Mouse (Mus musculus) intestine, embryonic 14.5 days (tissue): Measurements from ENCODE around the gene Gm11127. TPM values are rescaled to one million over a fixed set of nuclear protein-coding genes. Genes with fewer than 3 reads are reported as not detected.
"Not testable (repeated sequence)": the region's sequence is repeated elsewhere in the genome, so short reads cannot be mapped to it uniquely, and the experiment has no call there.

Experiments
- ATAC-seq: fragments of 200-750 bp; cut with Nextera tagmentation; replicated peaks from 2 replicates; pipeline ENCODE4 v1.8.0; 2017; ENCODE audit warnings: low read depth, moderate number of reproducible peaks, moderate TSS enrichment, moderate library complexity; ENCODE audit not compliant: low FRiP score, low TSS enrichment
- DNase-seq: peaks from one replicate; pipeline ENCODE4 v3.0.0-alpha.2; 2018; ENCODE audit warnings: low spot score
- H3K27ac ChIP-seq: fragments of 300-500 bp; sonication (generic); 2 replicates; pipeline ENCODE4 v1.5.1; 2014; ENCODE audit warnings: low read depth, mild to moderate bottlenecking, control low read depth
- H3K27me3 ChIP-seq: fragments of 300-500 bp; sonication (generic); replicated peaks from 2 replicates; pipeline ENCODE4 v1.6.1; 2014; ENCODE audit warnings: low read length, control low read depth; ENCODE audit not compliant: control insufficient read depth, insufficient read depth
- H3K36me3 ChIP-seq: fragments of 300-500 bp; sonication (generic); 2 replicates; pipeline ENCODE4 v1.6.1; 2014; ENCODE audit warnings: low read length, control low read depth; ENCODE audit not compliant: control insufficient read depth, insufficient read depth
- H3K4me1 ChIP-seq: fragments of 300-500 bp; sonication (generic); replicated peaks from 2 replicates; pipeline ENCODE4 v1.6.1; 2014; ENCODE audit warnings: low read length, control low read depth, mixed read lengths; ENCODE audit not compliant: control insufficient read depth, insufficient read depth
- H3K4me2 ChIP-seq: fragments of 300-500 bp; sonication (generic); 2 replicates; pipeline ENCODE4 v1.6.1; 2014; ENCODE audit warnings: low read length
- H3K4me3 ChIP-seq: fragments of 300-500 bp; sonication (generic); 2 replicates; pipeline ENCODE4 v1.5.1; 2014; ENCODE audit warnings: low read depth, low read length, control low read depth, mixed read lengths
- H3K9ac ChIP-seq: fragments of 300-500 bp; sonication (generic); 2 replicates; pipeline ENCODE4 v1.6.1; 2014; ENCODE audit warnings: mild to moderate bottlenecking, low read length
- H3K9me3 ChIP-seq: fragments of 300-500 bp; sonication (generic); 2 replicates; pipeline ENCODE4 v1.6.1; 2016; ENCODE audit warnings: low read length, control low read depth; ENCODE audit not compliant: control insufficient read depth
- WGBS: fragments of 180-500 bp; shearing (Covaris S2); extraction: QIAGEN DNeasy Blood & Tissue Kit; methylation state at CpG from one replicate; pipeline ENCODE4 v1.1.7; 2014; 5-methylcytosine and 5-hydroxymethylcytosine counted together
- polyA plus RNA-seq: library from polyadenylated mRNA; unstranded; fragments of >200 nt; fragmentation: Nextera tagmentation; extraction: Ambion mirVana; gene quantifications from 2 replicates; pipeline ENCODE4 v1.2.1, GENCODE M21; 2014

Gene Gm11127
- polyA plus RNA-seq, 1 experiment from 2014 or later, result not detected

DNA sequence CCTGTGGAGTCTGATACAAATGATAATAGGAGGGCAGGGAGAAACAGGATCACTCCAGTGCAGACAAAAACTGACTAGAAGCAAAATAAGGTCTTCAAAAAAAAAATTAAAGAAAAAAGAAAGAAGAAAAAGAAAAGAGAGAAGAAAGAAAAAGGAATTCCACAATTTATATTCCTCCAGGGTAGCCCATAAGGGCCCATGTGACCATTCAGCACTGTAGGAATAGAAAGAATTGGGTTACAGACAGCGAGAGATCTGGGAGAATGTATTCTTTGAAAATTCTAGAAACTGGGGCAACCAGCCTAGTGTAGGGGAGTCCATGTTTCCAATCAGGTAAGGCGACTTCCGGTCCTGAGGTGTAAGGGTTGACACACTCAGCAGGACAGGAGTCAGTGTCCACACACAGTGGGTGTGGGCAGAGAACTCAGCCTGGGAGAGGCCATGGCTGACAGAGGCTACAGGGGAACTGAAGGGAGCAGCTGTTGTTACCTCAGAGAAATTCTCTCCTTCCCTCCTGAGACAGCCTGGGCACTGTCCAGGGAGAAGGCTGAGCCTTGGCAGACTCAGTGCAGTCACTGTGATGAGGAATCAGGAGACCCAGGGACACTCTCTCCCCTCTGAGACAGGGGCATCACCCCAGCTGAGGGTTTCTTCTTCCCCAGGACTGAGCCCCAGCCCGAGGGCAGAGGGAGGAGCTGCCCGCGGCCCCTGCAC lies 24.5 kb upstream of the Gm11127 start:
- ATAC-seq, result not testable (repeated sequence)
- DNase-seq, result peak; percentile 51
- 68% methylated on average over 3 of the region's 6 CpGs for WGBS

DNA sequence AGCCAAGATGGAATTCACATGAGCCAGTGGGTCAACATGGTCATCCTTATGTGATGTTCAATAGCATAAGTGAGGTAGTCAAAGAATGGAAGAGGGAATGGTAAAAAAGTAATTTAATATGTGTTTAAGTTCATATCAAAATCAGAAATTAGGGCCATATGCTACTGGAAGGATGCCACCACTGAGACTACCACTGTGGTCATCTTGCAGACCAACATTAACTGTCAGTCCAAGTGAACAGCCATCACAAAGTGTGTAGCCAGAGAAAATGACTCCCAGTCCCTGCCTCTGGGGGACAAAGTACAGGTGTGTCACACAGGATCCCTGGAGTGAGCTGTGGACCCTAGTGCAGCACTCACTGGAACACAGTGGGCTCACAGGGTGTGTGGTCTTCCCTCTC lies 23.7 kb upstream of the Gm11127 start:
- not testable (repeated sequence) for H3K4me1 ChIP-seq, H3K4me3 ChIP-seq, H3K36me3 ChIP-seq, H3K4me2 ChIP-seq, H3K9ac ChIP-seq, H3K9me3 ChIP-seq, H3K27ac ChIP-seq, ATAC-seq
- H3K27me3 ChIP-seq, result peaks cover 16% of the 10 kb centered on the region
- peak; percentile 32 for DNase-seq

More for the DNA sequence above, 24.5 kb upstream of the Gm11127 start:
- H3K27ac ChIP-seq, H3K36me3 ChIP-seq, H3K4me1 ChIP-seq, H3K9me3 ChIP-seq, H3K9ac ChIP-seq: not testable (repeated sequence)
- H3K27me3 ChIP-seq, result peaks cover 16% of the 10 kb centered on the region
- peak overlapping the region; percentile 51 for H3K4me3 ChIP-seq
- H3K4me2 ChIP-seq, result peak overlapping the region; percentile 93

DNA sequence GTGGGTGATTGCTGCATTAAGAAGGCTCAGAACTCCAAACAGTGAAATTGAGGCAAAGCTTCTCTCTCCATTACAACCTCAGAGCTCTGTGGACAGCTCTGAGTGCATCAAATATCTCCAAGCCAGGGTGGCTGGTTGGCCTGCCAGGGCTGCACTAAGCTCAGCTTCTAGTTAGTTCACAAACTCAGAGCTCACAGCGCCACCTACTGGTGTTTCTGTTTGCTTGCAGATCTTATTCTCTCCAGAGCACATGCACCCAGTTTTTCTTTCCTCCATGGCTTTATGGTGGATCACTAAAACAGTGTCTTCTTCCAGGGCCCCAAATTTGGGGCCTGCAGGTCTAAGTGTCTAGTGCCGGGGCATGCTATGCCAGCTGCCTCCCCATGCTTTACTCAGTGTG lies 2.7 kb upstream of the Gm11127 start:
- Histone ChIP-seq H3K4me3 (no peak overlapping the region), H3K27ac (no peak overlapping the region), H3K4me1 (no peaks in the 10 kb centered on the region), H3K9me3 (no peaks in the 10 kb centered on the region), H3K9ac (no peak overlapping the region), H3K4me2 (no peak overlapping the region), H3K27me3 (no peaks in the 10 kb centered on the region), H3K36me3 (no peaks in the 10 kb centered on the region)
- 24% methylated on average over 2 of the region's 2 CpGs for WGBS
- peak; percentile 82 for DNase-seq
- ATAC-seq, result no peak

DNA sequence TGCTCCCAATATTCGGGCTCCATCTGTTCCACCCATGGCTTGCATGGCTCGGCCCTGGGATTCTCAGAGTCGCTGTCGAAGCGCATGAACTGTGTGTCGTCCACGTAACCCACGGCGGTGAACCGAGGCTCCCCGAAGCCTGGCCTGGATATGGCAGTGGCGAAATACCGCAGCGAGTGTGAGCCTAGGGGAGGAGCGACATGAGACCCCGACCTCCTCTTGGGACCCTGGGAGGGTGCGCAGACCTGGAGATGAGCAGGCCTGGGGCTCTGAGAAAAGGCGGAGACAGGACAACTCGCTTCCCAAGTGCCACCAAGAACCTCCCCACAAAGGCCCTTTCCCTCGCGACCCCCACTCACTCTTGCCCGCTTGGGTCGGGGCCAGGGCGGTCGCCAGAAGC lies 244 bp downstream of the Gm11127 start:
- not testable (repeated sequence) for H3K4me1 ChIP-seq, DNase-seq, H3K9me3 ChIP-seq, H3K4me2 ChIP-seq, H3K27ac ChIP-seq, H3K9ac ChIP-seq, H3K36me3 ChIP-seq, H3K27me3 ChIP-seq, H3K4me3 ChIP-seq, ATAC-seq
- WGBS, result 86% methylated on average over 23 of the region's 25 CpGs

DNA sequence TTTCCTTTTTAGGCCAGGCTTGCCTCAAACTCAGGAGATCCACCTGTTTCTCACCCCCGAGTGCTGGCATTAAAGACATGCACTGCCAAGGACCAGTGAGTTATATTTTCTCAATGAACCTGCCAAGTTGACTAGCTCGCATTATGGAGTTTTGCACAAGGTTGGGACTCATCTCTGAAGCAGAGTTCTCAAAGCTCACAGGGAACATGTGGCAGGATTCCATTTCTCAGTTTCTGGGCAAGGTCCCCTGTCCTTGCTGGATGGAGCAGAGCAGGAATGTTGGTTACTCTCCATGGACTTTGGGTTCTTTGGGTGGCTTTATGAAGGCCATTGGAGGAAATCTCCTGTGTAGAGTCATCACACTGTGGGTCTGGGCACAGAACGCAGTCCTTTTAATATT lies 14.9 kb downstream of the Gm11127 start:
- ATAC-seq (no peak), DNase-seq (no peak)
- no peaks in the 10 kb centered on the region for H3K27me3 ChIP-seq
- H3K4me1 ChIP-seq, result no peaks in the 10 kb centered on the region
- peak overlapping the region; percentile 61 for H3K4me2 ChIP-seq
- H3K4me3 ChIP-seq, result peak overlapping the region; percentile 38
- no peaks in the 10 kb centered on the region for H3K36me3 ChIP-seq
- WGBS, result 85% methylated on average over 3 of the region's 3 CpGs
- H3K27ac ChIP-seq, result no peak overlapping the region
- H3K9ac ChIP-seq, result no peak overlapping the region
- no peaks in the 10 kb centered on the region for H3K9me3 ChIP-seq

DNA sequence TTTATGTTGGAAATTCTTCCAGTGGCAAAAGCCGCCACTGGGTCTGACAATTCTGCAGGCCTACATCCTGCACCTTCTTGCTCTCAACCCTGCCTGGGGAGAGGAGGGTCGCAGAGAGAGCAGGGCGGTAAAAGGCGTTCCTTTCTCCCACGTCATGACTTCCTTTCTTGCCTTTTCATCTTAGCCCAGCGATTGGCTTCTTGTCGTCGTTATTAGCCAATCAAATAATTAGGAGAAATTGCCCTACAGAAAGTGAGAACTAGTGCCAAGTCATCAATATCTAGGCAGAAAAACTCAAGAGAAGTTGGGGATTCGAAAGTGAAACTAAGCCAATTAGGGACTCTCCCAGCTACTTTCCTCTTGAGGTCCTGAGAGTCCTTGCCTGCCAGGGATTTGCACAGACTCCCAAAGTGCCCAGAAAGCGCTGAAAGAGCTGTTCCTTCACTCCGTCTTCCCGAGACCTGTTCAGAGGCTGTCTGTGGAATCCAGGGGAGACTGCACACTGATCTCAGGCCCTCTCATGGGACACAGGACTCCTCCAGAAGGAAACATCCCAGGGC lies 15.5 kb downstream of the Gm11127 start, which contains the start of the genes H2-T22 and Gm6034:
Gene H2-T22 (minus strand): TSS at position 138 of the 560 bp plus-strand sequence.
Gene Gm6034 (plus strand): TSS at position 352 of the 560 bp plus-strand sequence.
- peak; percentile 96 for ATAC-seq
- H3K9ac ChIP-seq, result peak within 1 kb of the TSS; percentile 29
- WGBS, result 2% methylated on average over 12 of the region's 12 CpGs

DNA sequence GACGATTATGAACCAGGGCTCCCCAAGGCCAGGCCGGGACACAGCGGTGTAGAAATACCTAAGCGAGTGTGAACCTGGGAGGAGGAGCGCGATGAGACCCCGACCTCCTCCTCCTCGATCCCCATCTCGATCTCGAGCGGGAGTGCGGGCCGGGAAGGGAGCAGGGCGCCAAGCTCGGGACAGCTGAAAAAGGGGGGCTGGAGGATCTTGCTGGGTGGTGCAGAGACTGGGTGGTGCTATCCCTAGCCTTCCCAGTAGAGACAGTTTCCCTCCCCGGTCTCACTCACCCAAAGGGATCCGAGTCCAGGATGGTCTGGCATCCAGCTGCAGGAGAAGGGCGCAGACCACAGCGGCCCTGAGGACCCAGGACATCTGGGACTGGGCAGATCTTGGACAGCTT lies 16.1 kb downstream of the Gm11127 start:
- not testable (repeated sequence) for H3K4me1 ChIP-seq, H3K27me3 ChIP-seq, H3K36me3 ChIP-seq, H3K27ac ChIP-seq, H3K9me3 ChIP-seq
- Histone ChIP-seq H3K4me2 (peak overlapping the region; percentile 61), H3K4me3 (peak overlapping the region; percentile 38), H3K9ac (peak overlapping the region; percentile 29)
- ATAC-seq (peak; percentile 82), DNase-seq (peak; percentile 59)
- WGBS, result under 1% methylated on average over 18 of the region's 19 CpGs

More for the DNA sequence above, 15.5 kb downstream of the Gm11127 start, which contains the start of the genes H2-T22 and Gm6034:
- H3K27ac ChIP-seq, H3K4me1 ChIP-seq, H3K27me3 ChIP-seq, H3K9me3 ChIP-seq, H3K36me3 ChIP-seq: not testable (repeated sequence)
- Histone ChIP-seq H3K4me2 (peak within 1 kb of the TSS; percentile 61), H3K4me3 (peak within 1 kb of the TSS; percentile 38)
- DNase-seq, result peak; percentile 81

DNA sequence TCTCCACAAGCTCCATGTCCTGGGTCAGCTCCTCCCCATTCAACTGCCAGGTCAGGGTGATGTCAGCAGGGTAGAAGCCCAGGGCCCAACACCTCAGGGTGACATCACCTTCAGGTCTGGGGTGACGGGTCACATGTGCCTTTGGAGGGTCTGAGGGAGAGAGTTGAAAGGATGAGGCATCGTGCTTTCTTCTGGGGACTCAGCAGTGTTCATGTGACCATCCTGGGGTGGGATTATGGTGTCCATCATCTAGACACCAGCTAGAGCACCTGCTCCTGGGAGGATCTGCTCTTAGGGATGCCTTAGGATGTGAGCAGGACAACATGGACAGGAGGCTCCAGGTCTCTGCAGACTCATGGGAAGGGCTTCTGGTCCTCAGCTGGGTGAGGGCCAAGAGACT lies 17.6 kb downstream of the Gm11127 start:
- ATAC-seq, H3K27ac ChIP-seq, H3K27me3 ChIP-seq, H3K4me2 ChIP-seq, DNase-seq, H3K36me3 ChIP-seq, H3K9me3 ChIP-seq, H3K4me3 ChIP-seq, H3K4me1 ChIP-seq, H3K9ac ChIP-seq: not testable (repeated sequence)
- WGBS, result 88% methylated on average over 2 of the region's 2 CpGs

DNA sequence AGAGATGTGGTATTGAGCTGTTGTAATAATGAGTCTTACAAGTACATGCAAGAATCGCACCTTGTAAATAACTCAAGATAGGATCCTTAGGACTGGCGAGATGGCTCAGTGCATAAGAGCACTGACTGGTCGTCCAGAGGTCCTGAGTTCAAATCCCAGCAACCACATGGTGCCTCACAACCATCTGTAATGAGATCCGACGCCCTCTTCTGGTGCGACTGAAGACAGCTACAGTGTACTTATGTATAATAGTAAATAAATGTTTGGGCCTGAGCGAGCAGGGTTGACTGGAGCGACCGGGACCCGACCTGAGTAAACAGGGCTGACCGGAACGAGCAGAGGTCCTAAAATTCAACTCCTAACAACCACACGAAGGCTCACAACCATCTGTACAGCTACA lies 22.0 kb downstream of the Gm11127 start:
- H3K36me3 ChIP-seq, H3K9ac ChIP-seq, H3K4me3 ChIP-seq, H3K9me3 ChIP-seq, H3K4me2 ChIP-seq, H3K4me1 ChIP-seq, DNase-seq, H3K27ac ChIP-seq, H3K27me3 ChIP-seq, ATAC-seq: not testable (repeated sequence)
- 88% methylated on average over 13 of the region's 13 CpGs for WGBS
